Mouse (Mus musculus) urinary bladder, postnatal 0 days (tissue): ENCODE measurements around the gene Olfr509. TPM values are rescaled to one million over a fixed set of nuclear protein-coding genes. Genes with fewer than 3 reads are reported as not detected.

ENCODE experiments used
- polyA plus RNA-seq: library from polyadenylated mRNA; unstranded; fragments of >200 nt; fragmentation: Nextera tagmentation; extraction: Ambion mirVana; gene quantifications from 2 replicates; pipeline ENCODE4 v1.2.1, GENCODE M21; 2015

The Olfr509 gene
- polyA plus RNA-seq, result not detected in 2 replicates

DNA sequence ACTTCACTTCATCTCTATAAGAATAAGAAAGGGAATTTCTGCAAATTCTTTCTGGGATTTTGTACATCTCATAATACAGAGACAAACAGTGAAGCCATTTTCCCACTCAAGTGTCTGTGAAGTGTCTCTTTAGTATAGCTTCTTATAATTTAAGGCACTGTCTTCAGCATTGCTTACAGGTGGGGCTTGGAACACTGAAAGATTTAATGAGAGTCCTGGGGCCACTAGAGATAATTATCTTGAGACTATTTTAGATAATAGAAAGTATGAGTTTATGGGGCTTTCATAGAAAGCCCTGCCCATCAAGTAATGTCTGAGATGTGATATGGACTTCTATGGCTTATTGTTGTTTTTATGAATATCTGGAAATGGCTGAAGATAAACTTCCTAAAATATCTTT is at the start of gene Olfr509:
Olfr509 (minus strand) TSS at position 101 of the 400 bp plus-strand sequence.

DNA sequence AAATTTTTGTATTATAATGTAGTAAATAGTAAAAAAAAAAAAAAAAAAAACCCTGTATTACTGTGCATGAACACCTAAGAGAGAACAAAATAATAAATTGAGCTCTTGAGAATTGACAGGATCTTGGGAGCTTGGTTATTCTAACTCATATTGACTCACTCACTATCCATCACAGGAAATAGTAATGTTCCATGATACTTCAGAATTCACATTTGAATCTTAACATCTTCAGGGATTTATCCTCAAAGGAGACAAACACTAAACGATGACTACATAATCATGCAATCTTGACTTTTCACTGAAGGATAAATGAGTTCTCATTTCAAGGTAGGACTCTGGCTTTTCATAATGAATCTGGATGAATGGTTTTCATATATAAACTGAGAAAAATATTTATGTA is 14.4 kb upstream of the Olfr509 start, which contains the start of gene Olfr510:
Olfr510 (plus strand) TSS at position 301 of the 400 bp plus-strand sequence.

DNA sequence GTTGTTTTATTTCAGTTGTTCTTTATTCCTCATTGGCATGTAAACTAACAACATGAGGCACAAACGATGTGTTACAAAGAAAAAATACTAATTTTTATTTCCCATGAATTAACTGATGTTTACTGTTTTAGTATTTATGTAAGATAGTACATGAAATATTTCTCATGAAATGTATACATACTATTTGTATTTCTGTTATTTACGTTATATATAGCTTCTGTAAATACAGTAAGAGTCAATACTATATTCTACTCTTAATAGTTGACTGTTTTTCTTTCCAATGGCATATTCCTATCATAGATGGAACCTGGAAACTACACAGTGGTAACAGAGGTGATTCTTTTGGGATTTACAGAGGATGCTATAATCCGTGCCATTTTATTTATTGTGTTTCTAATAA is 22.0 kb downstream of the Olfr509 start, which contains the start of gene Olfr508:
Olfr508 (plus strand) TSS at position 301 of the 400 bp plus-strand sequence.

DNA sequence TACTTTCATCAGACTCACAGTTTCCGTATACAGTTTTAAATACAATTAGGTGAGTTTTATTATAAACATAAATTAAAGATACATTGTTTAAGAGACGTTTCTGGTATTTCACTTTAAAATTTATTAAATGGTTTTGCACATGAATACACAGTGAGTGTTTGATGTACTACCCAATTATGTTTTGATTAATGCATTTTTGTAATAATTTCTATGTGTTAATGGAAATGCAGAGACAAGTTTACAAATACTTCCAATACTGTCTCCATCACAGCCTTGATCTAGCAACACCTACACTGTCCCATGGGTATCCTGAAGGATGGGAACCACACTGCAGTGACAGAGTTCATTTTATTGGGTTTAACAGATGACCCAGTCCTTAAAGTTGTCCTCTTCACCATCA is 30.2 kb downstream of the Olfr509 start, which contains the start of gene Olfr507:
Olfr507 (plus strand) TSS at position 301 of the 400 bp plus-strand sequence.

DNA sequence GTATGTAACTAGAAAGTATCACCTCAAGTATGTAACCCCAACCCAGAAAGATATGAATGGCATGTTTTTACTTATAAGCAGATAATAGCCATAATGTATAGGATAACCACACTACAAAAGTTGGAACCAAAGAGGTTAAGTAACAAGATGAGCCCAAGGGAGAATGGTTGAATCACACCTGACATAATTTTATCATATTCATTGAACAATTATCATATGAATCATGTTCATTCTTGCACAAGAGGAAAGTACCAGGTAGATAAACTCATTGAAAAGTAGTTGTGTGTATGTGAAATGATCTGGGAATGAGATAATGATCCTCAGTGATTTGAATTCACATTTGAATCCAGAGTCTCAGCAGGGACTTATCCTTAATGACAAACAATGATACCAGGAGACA is 41.2 kb downstream of the Olfr509 start, which contains the start of gene Olfr506:
Olfr506 (plus strand) TSS at position 301 of the 400 bp plus-strand sequence.

Other genes starting within 250 kb of the Olfr509 start
- gene Olfr497, start 231.5 kb downstream of the Olfr509 start, polyA plus RNA-seq, result not detected in 2 replicates
- not detected in 2 replicates for gene Olfr498, start 186.6 kb downstream of the Olfr509 start, polyA plus RNA-seq
- gene Olfr502, start 126.8 kb downstream of the Olfr509 start, polyA plus RNA-seq, result not detected in 2 replicates
- gene Olfr503, start 107.4 kb downstream of the Olfr509 start, polyA plus RNA-seq, result not detected in 2 replicates
- not detected in 2 replicates for gene Olfr504, start 86.1 kb downstream of the Olfr509 start, polyA plus RNA-seq
- not detected in 2 replicates for gene Olfr506, start 41.1 kb downstream of the Olfr509 start, polyA plus RNA-seq
- not detected in 2 replicates for gene Olfr507, start 30.1 kb downstream of the Olfr509 start, polyA plus RNA-seq
- gene Olfr508, start 21.9 kb downstream of the Olfr509 start, polyA plus RNA-seq, result not detected in 2 replicates
- gene Olfr510, start 14.5 kb upstream of the Olfr509 start, polyA plus RNA-seq, result not detected in 2 replicates
- not detected in 2 replicates for gene Olfr512, start 61.4 kb upstream of the Olfr509 start, polyA plus RNA-seq
- gene Olfr513, start 99.1 kb upstream of the Olfr509 start, polyA plus RNA-seq, result not detected in 2 replicates
- not detected in 2 replicates for gene Olfr514, start 174.1 kb upstream of the Olfr509 start, polyA plus RNA-seq
- not detected in 2 replicates for gene Olfr516, start 198.6 kb upstream of the Olfr509 start, polyA plus RNA-seq
- not detected in 2 replicates for gene Olfr517, start 220.5 kb upstream of the Olfr509 start, polyA plus RNA-seq
- gene Olfr518, start 233.1 kb upstream of the Olfr509 start, polyA plus RNA-seq, result not detected in 2 replicates
- gene Olfr519, start 242.5 kb upstream of the Olfr509 start, polyA plus RNA-seq, result not detected in 2 replicates